Mouse (Mus musculus) ES-E14 (cell line): ENCODE results near the gene Rbms1.

Experiments used
- HCFC1 ChIP-seq: IDR thresholded peaks from 2 replicates; pipeline ENCODE4 v1.6.1; 2012; ENCODE audit warnings: low read length, inconsistent platforms, borderline replicate concordance; ENCODE audit not compliant: insufficient read depth
- MAFK ChIP-seq: IDR thresholded peaks from 2 replicates; pipeline ENCODE4 v1.6.1; 2014; ENCODE audit warnings: mild to moderate bottlenecking, low read depth, low read length, inconsistent platforms; ENCODE audit not compliant: insufficient read depth
- ZC3H11A ChIP-seq: IDR thresholded peaks from 2 replicates; pipeline ENCODE4 v1.6.1; 2012; ENCODE audit warnings: low read depth, mild to moderate bottlenecking, inconsistent platforms, low read length, borderline replicate concordance
- ZNF384 ChIP-seq: IDR thresholded peaks from 2 replicates; pipeline ENCODE4 v1.6.1; 2012; ENCODE audit warnings: low read depth, low read length, inconsistent platforms

- no peak for TF ChIP-seq MAFK
- no peak for TF ChIP-seq ZC3H11A
- no peak for TF ChIP-seq HCFC1
- no peak for TF ChIP-seq ZNF384
Measured at GRCm38 (mm10) chr2:60838856-60839255, 124.1 kb downstream of the Rbms1 start.
